27 mouse cellular contexts compared by ENCODE assay signal in the genomic region with DNA sequence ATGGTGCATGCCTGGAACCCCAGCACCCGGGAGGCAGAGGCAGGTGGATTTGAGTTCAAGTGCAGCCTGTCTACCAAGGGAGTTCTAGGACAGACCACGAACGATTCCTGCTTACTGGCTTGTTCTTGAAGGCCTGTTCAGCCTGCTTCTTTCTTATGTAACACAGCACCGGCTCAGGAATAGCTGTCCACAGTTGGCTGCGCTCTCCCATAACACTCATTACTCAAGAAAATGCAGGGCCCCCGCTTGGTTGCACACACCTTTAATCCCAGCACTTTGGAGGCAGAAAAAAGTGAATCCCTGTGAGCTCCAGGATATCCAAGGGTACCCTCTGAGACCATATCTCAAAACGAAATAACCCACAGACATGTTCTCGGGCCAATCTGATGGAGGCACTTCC. TPM values are rescaled to one million over a fixed set of nuclear protein-coding genes. Genes with fewer than 3 reads are reported as not detected.
"Had no signal": no experiment of that assay in that cellular context is flagged by ENCODE, and none has a peak within 500 bp of the region (broad histone marks: within the 10 kb centered on the region; RNA-seq: fewer than 3 reads in every experiment).

No protein-coding gene starts in this region.

- H3K36me3 ChIP-seq: heart, embryonic 10.5 days; heart, embryonic 12.5 days; hindbrain, embryonic 10.5 days; hindbrain, embryonic 12.5 days; intestine, embryonic 15.5 days; limb, embryonic 10.5 days; limb, embryonic 12.5 days; liver, embryonic 13.5 days; liver, embryonic 15.5 days had no signal

- H3K4me2 ChIP-seq: heart, embryonic 12.5 days; hindbrain, embryonic 12.5 days; hindbrain, embryonic 14.5 days; intestine, embryonic 15.5 days; limb, embryonic 12.5 days; liver, embryonic 11.5 days; liver, embryonic 13.5 days; liver, embryonic 15.5 days had no signal

- ATAC-seq: hindbrain, embryonic 16.5 days; inflammation-experienced regulatory T-cells, adult 6 months; intestine, embryonic 15.5 days; intestine, postnatal 0 days; liver, postnatal 0 days had no signal

- H3K27ac ChIP-seq: gastrocnemius, adult 2 months; heart, embryonic 10.5 days; hindbrain, embryonic 10.5 days; hindbrain, embryonic 12.5 days; hindbrain, embryonic 14.5 days; intestine, embryonic 15.5 days; layer of hippocampus, adult 2 months; left cerebral cortex, adult 2 months; limb, embryonic 10.5 days; limb, embryonic 12.5 days; liver, embryonic 13.5 days; liver, embryonic 15.5 days had no signal

- H3K9me3 ChIP-seq: heart, embryonic 10.5 days; heart, embryonic 12.5 days; hindbrain, embryonic 12.5 days; intestine, embryonic 15.5 days; limb, embryonic 10.5 days; limb, embryonic 12.5 days; liver, embryonic 13.5 days; liver, embryonic 15.5 days had no signal

- H3K9ac ChIP-seq: heart, embryonic 12.5 days; hindbrain, embryonic 12.5 days; hindbrain, embryonic 14.5 days; intestine, embryonic 15.5 days; limb, embryonic 12.5 days; liver, embryonic 13.5 days; liver, embryonic 15.5 days; liver, postnatal 0 days had no signal

- H3K27me3 ChIP-seq: heart, embryonic 12.5 days; intestine, embryonic 15.5 days had no signal

- H3K4me1 ChIP-seq: heart, embryonic 12.5 days; intestine, embryonic 15.5 days; limb, embryonic 12.5 days; liver, embryonic 13.5 days had no signal

- DNase-seq: gastrocnemius, adult 2 months; gastrocnemius, postnatal 10 days; gastrocnemius, postnatal 25 days; heart, postnatal 10 days; heart, postnatal 4 days; kidney, postnatal 10 days; kidney, postnatal 4 days; liver; liver, embryonic 13.5 days; liver, postnatal 0 days had no signal

- H3K4me3 ChIP-seq: gastrocnemius, adult 2 months; heart, embryonic 10.5 days; heart, embryonic 12.5 days; hindbrain, embryonic 10.5 days; hindbrain, embryonic 12.5 days; intestine, embryonic 15.5 days; layer of hippocampus, adult 2 months; left cerebral cortex, adult 2 months; limb, embryonic 10.5 days; limb, embryonic 12.5 days; liver, embryonic 13.5 days; liver, embryonic 15.5 days had no signal

RNA-seq across cellular contexts. Expression of a gene that starts 55.9 kb away (rescaled TPM):
- polyA plus RNA-seq: frontal cortex, adult 2 months; heart, embryonic 10.5 days; heart, embryonic 12.5 days; heart, embryonic 14.5 days; hindbrain, embryonic 12.5 days; hindbrain, embryonic 14.5 days; inflammation-experienced regulatory T-cells, adult 6 months; limb, embryonic 10.5 days; limb, embryonic 12.5 days had no signal
